Mouse (Mus musculus) kidney, postnatal 0 days (tissue): ENCODE results near the gene Rcbtb2. TPM values are rescaled to one million over a fixed set of nuclear protein-coding genes. Genes with fewer than 3 reads are reported as not detected.

Source experiments
- ATAC-seq: fragments of 200-750 bp; cut with Nextera tagmentation; replicated peaks from 2 replicates; pipeline ENCODE4 v1.8.0; 2017; ENCODE audit warnings: low read depth, moderate number of reproducible peaks, moderate TSS enrichment, moderate library complexity; ENCODE audit not compliant: low FRiP score
- DNase-seq: peaks from one replicate; pipeline ENCODE4 v3.0.0-alpha.2; 2016; ENCODE audit warnings: low spot score
- H3K27ac ChIP-seq: fragments of 300-500 bp; sonication (generic); 2 replicates; pipeline ENCODE4 v1.5.1; 2014; ENCODE audit warnings: mild to moderate bottlenecking
- H3K27me3 ChIP-seq: fragments of 300-500 bp; sonication (generic); 2 replicates; pipeline ENCODE4 v1.6.1; 2014; ENCODE audit warnings: low read length, mixed read lengths; ENCODE audit not compliant: insufficient read depth
- H3K36me3 ChIP-seq: fragments of 300-500 bp; sonication (generic); 2 replicates; pipeline ENCODE4 v1.6.1; 2014; ENCODE audit warnings: low read length, mixed read lengths; ENCODE audit not compliant: insufficient read depth
- H3K4me1 ChIP-seq: fragments of 300-500 bp; sonication (generic); replicated peaks from 2 replicates; pipeline ENCODE4 v1.6.1; 2014; ENCODE audit warnings: antibody characterized with exemption, low read length, mixed read lengths; ENCODE audit not compliant: insufficient read depth
- H3K4me2 ChIP-seq: fragments of 300-500 bp; sonication (generic); 2 replicates; pipeline ENCODE4 v1.6.1; 2014; ENCODE audit warnings: mild to moderate bottlenecking, low read length, moderate library complexity, mixed read lengths
- H3K4me3 ChIP-seq: fragments of 300-500 bp; sonication (generic); replicated peaks from 2 replicates; pipeline ENCODE4 v1.5.1; 2014; ENCODE audit warnings: low read depth, low read length
- H3K9ac ChIP-seq: fragments of 300-500 bp; sonication (generic); 2 replicates; pipeline ENCODE4 v1.6.1; 2014; ENCODE audit warnings: low read depth, low read length
- H3K9me3 ChIP-seq: fragments of 300-500 bp; sonication (generic); replicated peaks from 2 replicates; pipeline ENCODE4 v1.6.1; 2016; ENCODE audit warnings: low read length, inconsistent platforms, mixed read lengths
- CTCF ChIP-seq: IDR thresholded peaks from 2 replicates; pipeline ENCODE4 v1.5.1; 2016; ENCODE audit warnings: antibody characterized with exemption, low read depth, mild to moderate bottlenecking, moderate library complexity
- WGBS: fragments of 180-500 bp; shearing (Covaris S2); extraction: QIAGEN DNeasy Blood & Tissue Kit; methylation state at CpG from one replicate; pipeline ENCODE4 v1.1.7; 2014; 5-methylcytosine and 5-hydroxymethylcytosine counted together
- polyA plus RNA-seq: library from polyadenylated mRNA; unstranded; fragments of >200 nt; fragmentation: Nextera tagmentation; extraction: Ambion mirVana; gene quantifications from 2 replicates; pipeline ENCODE4 v1.2.1, GENCODE M21; 2015

The Rcbtb2 gene
- polyA plus RNA-seq, 1 experiment from 2014 or later, result 87.4 TPM

GRCm38 (mm10) chr14:73106234-73106711 lies 16.6 kb upstream of the Rcbtb2 start:
- Histone ChIP-seq H3K27me3 (no peaks in the 10 kb centered on the region), H3K27ac (0 out of 2 replicates have a peak overlapping the region, but pooled peaks have one; percentile 60), H3K9me3 (no peaks in the 10 kb centered on the region), H3K9ac (no peak overlapping the region), H3K4me2 (peak overlapping the region; percentile 42), H3K4me3 (no peak overlapping the region), H3K36me3 (no peaks in the 10 kb centered on the region), H3K4me1 (no peaks in the 10 kb centered on the region)
- peak; percentile 67 for DNase-seq
- ATAC-seq, result no peak
- WGBS, result 17% methylated on average over 8 of the region's 8 CpGs
- peak; percentile 70 for TF ChIP-seq CTCF

GRCm38 (mm10) chr14:73106957-73107356 lies 15.9 kb upstream of the Rcbtb2 start:
- no peaks in the 10 kb centered on the region for H3K9me3 ChIP-seq
- WGBS, result 37% methylated on average over 4 of the region's 4 CpGs
- no peak overlapping the region for H3K9ac ChIP-seq
- ATAC-seq, result peak; percentile 94
- no peak for TF ChIP-seq CTCF
- DNase-seq, result peak; percentile 54
- H3K4me3 ChIP-seq, result no peak overlapping the region
- no peaks in the 10 kb centered on the region for H3K4me1 ChIP-seq
- no peaks in the 10 kb centered on the region for H3K27me3 ChIP-seq
- peak overlapping the region; percentile 42 for H3K4me2 ChIP-seq
- H3K27ac ChIP-seq, result peak overlapping the region; percentile 61; the same call in 1 of the 2 replicates
- H3K36me3 ChIP-seq, result no peaks in the 10 kb centered on the region

- no peak overlapping the region for H3K9ac ChIP-seq
- TF ChIP-seq CTCF, result no peak
- peak overlapping the region; percentile 61 for H3K27ac ChIP-seq
- no peak overlapping the region for H3K4me3 ChIP-seq
- no peaks in the 10 kb centered on the region for H3K36me3 ChIP-seq
- ATAC-seq, result peak; percentile 33; the same call in 1 of the 2 replicates
- no peaks in the 10 kb centered on the region for H3K9me3 ChIP-seq
- no peak overlapping the region for H3K4me2 ChIP-seq
- 53% methylated on average over 7 of the region's 7 CpGs for WGBS
- H3K4me1 ChIP-seq, result no peaks in the 10 kb centered on the region
- no peak for DNase-seq
- H3K27me3 ChIP-seq, result no peaks in the 10 kb centered on the region
Observed at GRCm38 (mm10) chr14:73107371-73107770, 15.5 kb upstream of the Rcbtb2 start.

DNA sequence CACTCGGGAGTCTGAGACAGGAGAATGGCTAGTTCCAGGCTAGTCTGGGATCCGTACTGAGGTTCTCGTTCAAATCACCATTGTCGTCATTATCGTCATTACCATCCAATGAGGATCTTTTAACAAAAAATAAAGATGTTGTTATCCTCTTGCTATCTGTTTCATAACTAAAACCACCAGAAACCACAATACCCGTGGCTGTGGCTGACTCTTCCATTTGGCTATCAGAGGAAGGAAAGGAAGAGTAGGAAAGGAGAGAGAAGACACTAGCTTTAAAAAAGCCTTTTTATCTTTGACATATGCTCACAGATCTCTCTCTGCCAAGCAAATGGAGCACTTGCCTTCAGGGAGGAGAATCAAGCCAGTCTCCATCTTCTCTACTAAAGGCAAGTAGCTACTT lies 14.9 kb upstream of the Rcbtb2 start:
- Histone ChIP-seq H3K36me3 (no peaks in the 10 kb centered on the region), H3K4me2 (no peak overlapping the region), H3K9me3 (no peaks in the 10 kb centered on the region), H3K9ac (no peak overlapping the region), H3K27me3 (no peaks in the 10 kb centered on the region), H3K4me3 (no peak overlapping the region), H3K27ac (no peak overlapping the region), H3K4me1 (no peaks in the 10 kb centered on the region)
- ATAC-seq (no peak), DNase-seq (no peak)
- WGBS, result 87% methylated on average over 6 of the region's 6 CpGs
- no peak for TF ChIP-seq CTCF

- H3K9ac ChIP-seq, result no peak overlapping the region
- H3K9me3 ChIP-seq, result no peaks in the 10 kb centered on the region
- ATAC-seq, result no peak
- 71% methylated on average over 3 of the region's 3 CpGs for WGBS
- no peaks in the 10 kb centered on the region for H3K36me3 ChIP-seq
- no peak overlapping the region for H3K27ac ChIP-seq
- no peak overlapping the region for H3K4me2 ChIP-seq
- no peak for TF ChIP-seq CTCF
- DNase-seq, result no peak
- no peak overlapping the region for H3K4me3 ChIP-seq
- H3K4me1 ChIP-seq, result no peaks in the 10 kb centered on the region
- H3K27me3 ChIP-seq, result no peaks in the 10 kb centered on the region
Observed at GRCm38 (mm10) chr14:73110682-73111081, 12.2 kb upstream of the Rcbtb2 start.

- Histone ChIP-seq H3K4me1 (no peaks in the 10 kb centered on the region), H3K4me3 (no peak overlapping the region), H3K36me3 (no peaks in the 10 kb centered on the region), H3K9me3 (no peaks in the 10 kb centered on the region), H3K27me3 (no peaks in the 10 kb centered on the region), H3K9ac (no peak overlapping the region), H3K4me2 (no peak overlapping the region), H3K27ac (no peak overlapping the region)
- ATAC-seq (no peak), DNase-seq (no peak)
- no peak for TF ChIP-seq CTCF
- 86% methylated on average over 1 of the region's 1 CpGs for WGBS
Observed at GRCm38 (mm10) chr14:73111091-73111490, 11.7 kb upstream of the Rcbtb2 start.
